Mouse (Mus musculus) granulocyte monocyte progenitor cell, adult 5-6 weeks (primary cell): Measurements from ENCODE around the gene Hivep1. TPM values are rescaled to one million over a fixed set of nuclear protein-coding genes. Genes with fewer than 3 reads are reported as not detected.

Source experiments
- ATAC-seq: replicated peaks from 2 replicates; pipeline ENCODE4 v1.8.0; 2016; ENCODE audit warnings: mild to moderate bottlenecking, moderate TSS enrichment, inconsistent platforms; ENCODE audit not compliant: poor library complexity, severe bottlenecking
- total RNA-seq, 2 experiments: library from RNA; stranded (forward) in 1 of 2; stranded (reverse) in 1 of 2; fragments of 200-712, 200-1000 nt in 1 of 2; fragments of >200 nt in 1 of 2; fragmentation: Nextera tagmentation in 1 of 2; gene quantifications; 2 replicates each; pipeline ENCODE4 v1.2.3; 2014 to 2017

Hivep1 gene
- total RNA-seq, 2 experiments from 2014 or later, result 8.9 to 52.8 TPM

DNA sequence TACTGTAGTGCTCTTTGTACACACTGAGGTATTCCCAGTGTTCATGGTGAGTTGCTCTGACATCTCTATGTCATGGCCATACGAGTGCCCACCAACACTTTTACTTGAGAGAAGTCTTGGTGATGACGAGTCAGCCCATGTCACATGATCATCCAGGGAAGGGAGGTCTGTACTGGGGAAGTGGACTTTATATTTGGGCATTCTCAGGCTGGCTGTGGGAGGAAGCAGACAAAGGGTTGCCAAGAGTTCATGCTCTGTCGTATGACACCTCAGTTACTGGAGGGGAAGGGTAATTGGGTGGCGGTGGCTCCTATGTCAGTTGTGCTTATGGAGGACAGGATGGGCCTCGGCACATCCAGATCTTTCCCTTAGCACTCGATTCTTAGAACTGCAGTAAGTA, 21.5 kb downstream of the Hivep1 start:
- ATAC-seq, result peak; percentile 50

DNA sequence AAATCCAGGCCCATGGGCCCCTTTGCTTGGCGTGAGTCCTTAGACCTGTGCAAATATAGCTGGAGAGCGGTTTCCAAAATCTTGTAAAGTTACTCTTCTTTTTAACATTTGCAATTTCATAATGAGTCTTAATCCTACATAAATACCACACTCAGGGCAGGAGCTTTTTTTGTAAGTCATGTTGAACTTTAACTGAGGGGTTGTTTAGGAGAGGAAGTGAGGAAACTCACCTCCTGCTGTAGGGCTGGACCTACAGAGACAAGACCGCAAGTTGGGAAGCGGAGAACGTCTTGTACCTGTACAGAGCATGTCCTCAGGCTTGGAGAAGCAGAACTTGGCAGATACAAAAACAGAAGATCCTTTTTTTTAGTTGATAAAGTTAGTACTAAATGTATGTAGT, 23.7 kb downstream of the Hivep1 start:
- ATAC-seq, result peak; percentile 53

DNA sequence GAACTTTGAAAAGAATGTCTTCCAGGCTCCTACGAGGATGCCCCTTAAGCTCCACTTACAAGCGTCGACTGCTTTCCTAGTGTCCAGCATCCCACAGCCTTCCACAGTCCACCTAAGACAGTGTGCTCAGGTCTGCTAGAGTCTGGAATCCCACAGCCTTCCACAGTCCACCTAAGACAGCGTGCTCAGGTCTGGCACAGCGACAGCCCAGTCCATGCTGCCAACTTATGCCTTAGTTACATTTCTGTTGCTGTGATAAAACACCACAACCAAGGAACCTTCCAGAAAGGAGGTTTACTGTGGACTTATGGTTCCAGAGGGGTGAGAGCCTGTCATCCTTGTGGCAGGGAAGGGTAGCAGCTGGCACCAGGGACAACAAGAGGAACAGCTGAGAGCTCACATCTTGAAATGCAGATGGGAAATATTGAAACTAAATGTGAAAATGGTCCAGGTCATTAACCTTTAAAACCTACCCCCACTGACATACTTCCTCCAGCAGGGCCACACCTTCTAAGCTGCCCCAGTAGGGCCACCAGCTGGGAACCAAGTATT, 25.0 kb downstream of the Hivep1 start:
- ATAC-seq, result no peak

DNA sequence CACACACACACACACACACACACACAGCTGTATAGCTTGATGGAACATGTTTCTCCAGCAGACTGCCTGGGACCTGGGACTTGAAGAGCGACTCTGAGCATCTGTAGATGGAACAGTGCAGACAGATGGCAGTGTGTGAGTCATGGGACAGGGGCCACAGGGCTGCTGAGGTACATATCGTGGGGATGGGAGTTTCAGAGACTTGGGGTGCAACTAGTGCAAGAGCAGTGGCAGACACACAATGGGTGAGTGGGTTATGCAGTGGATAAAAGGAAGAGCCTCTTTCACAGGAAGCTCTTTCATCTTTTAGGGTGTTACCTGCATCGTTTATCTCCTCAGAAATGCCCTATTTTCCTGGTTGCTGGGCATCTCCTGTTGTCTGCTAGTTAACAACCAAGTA, 25.8 kb downstream of the Hivep1 start:
- no peak for ATAC-seq

DNA sequence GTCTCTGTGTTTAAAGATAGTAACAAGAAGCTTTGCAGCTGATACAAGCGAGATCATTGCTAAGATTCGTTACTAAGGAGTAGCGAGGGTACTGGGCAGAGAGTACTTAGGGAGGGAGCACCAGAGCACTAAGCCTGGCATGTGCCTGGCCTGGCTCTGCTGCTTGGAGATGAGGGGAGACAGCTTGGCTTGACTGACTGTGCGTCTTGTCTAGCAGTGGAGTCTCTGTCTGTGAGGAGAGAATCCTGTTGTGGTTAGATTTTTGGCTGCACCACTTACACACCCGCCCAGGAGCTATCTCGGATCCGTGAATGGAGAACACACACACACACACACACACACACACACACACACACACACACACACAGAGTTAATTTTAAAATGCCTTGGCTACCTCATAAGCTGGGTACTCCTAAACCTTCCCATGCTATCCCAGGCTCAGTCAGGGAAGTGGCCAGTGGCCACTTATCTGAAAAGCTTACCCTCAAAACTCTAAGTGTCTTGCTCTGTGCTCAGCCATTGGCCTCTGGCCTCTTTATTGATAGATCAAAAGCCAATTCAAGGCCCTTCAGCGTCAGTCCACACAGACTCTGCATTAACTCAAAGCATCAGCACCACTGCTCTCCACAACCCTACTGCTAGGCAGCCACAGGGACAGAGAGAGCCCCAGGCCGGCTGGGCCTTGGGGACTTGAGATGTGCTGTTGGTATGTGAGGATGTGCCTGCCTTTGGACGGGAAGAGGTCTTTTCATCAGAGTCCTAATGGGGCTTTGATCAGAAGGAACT, 28.5 kb downstream of the Hivep1 start:
- no peak for ATAC-seq

DNA sequence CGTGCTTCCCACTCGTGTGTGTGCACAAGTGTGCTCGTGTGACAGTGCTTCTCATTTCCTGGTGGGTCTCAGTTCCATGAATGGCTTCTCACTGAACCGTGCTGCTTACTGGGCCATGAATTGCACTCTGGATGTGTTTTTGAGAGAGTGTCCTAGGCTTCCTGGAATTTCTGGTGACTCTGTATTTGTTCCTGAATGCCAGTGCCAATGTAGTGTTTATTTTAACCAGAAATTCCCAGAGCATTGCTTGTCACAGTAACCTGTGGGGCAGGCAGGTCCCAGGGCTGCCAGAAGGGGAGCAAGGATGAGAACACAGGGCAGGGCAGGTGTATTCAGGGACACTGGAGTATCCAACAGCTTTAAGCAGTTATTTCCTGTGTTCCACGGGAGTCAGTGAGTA, 36.5 kb downstream of the Hivep1 start:
- ATAC-seq, result no peak

DNA sequence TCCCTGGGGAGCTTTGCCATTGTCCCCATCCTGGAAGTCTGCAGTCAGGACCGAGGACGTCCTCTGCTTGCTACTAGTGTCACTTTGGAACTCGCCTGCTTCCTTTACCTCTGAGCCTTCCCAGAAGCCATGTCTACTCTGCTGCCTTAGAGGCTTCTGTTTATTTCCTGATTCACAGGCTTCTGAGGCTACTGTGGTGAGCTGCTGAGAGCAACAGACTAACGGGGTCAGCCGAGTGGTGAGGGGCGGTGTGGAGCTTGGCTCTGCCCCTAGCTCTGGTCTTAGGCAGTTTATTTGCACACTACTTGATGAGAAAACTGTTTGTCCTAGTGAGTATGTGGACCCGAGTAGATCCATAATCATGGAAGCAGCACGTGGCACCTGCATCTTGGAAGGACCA, 37.2 kb downstream of the Hivep1 start:
- no peak for ATAC-seq

DNA sequence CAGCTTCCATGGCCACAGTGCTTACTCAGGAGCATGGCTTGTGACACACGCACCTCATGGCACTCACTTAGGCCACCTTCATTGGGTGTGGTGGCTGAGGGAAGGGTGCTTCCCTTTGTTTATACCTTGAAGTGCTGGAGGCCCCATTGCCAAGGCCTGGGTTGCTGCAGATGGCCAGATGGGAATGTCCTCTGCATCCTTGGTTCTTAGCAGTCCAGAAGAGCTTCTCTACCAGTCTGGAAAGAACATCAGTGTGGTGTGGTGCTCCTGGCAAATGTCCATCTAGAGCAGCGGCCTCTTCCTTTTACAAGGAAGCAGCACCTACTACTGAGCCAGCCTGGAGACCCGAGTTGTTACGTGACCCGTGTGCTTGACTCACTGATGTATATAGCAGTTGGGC, 38.9 kb downstream of the Hivep1 start:
- no peak for ATAC-seq

DNA sequence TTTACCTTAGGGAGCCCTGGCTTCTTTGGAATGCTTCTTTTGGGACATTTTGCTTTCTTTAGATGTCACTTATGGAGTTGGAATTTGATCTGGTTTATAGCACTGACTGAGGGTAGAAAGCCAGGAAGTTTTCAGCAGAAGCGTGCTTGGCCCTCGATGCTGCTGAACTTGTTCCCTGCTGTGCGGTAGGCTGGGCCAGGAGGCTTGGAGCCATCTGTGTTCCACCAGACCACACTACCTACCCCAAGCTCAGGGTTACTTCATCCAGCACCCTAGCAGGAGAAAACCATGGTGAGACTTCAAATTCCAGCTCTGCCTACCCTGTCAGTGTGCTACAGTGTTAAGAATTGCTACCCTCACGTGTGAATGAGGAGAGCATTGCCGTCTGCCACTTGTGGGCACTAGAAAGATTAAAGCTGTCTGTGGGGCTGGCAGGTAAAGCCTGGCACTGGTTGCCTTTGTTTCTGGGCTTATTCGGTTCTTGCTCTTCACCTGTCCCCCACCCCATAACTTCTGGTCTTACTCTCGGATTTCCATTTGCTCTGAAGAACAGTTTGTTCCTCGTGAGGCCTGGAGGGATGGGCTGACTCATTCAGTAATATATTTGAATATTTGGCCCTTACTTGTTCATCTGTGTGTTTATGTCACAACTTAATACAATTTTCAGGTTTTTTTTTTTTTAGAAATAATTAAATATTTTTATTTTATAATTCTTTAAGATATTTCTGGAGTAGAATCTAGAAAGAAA, 40.7 kb downstream of the Hivep1 start:
- no peak for ATAC-seq

DNA sequence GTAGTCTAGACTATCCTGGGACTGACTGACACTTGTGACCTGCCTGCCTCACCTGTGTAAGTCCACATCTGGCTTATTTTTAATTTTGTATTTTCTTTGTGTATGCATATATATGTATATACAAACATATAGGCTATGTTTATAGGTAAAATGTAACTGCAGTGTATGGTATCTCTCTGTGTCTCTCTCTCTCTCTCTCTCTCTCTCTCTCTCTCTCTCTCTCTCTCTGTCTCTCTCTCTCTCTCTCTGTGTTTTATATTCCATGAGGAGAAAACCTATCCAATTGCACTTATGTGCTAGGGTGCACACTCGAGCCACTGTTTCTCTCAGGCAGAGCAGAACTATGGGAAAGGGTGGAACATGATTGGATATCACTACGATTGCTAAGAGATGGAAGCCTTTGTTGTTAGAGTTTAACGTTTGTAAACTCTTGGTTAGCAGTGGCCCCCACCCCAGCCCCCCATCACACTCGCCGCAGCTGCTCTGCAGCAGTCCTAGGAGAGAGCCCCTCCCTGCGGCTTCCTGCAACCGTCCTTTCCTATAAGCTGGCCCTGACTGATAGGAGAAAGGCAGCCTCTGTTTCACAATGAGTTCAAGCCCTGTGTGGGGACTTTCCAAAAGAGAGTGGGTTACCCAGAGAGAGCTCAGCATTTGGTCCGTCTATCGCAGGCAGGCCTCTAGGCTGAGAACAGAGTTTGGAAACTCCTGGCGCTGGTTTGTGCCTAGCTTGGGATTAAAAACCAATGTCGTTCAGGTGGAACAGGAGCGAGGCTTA, 41.6 kb downstream of the Hivep1 start:
- ATAC-seq, result peak; percentile 70

DNA sequence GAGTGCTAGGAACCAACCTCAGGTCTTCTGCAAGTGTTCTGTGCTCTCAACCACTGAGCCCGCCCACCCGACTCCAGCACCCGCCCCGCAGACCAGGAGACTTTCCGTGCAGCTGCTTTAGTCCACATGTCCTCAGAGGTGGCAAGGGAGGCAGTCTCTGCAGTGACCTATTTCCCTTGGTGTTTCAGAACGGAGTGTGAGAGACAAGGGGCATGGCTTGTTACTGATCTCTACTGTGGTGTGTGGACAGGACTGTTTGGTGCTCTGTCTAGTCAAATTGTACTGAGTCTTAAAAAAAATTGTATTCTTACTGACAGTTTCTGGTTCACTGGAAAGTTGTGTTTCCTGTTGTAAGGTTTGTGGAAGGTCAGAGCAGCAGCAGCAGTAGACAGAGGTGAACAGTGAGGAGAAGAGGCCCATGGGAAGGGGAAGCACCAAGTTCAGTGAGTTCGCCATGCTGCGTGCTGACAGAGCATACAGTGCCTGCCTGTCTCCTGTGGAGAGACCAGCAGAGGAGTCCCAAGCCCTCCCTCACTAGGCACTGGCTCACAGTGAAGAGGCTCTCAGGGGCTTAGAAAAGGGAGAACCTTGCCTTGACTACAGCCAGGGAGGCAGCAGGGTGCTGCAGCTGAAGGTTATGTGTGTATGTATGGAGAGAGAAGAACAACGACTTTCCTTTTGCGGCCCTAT, 44.1 kb downstream of the Hivep1 start:
- ATAC-seq, result peak; percentile 51

DNA sequence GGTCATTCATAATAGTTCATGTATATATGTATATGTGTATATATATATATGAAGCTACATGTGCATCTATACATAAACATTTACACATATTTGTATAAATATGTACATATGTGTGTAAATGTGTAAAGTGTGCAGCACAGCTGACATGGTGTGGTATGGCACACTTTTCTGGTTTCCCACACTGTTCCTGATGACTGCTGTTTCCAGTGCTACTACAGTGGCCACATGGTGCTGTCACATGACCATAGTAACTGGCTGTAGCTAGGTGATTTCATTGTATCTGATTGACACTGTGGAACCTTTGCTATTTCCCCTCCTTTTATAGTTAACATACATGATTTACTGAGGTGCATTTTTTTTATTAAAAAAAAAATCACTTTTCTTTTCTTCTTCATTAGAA, 45.3 kb downstream of the Hivep1 start:
- no peak for ATAC-seq

DNA sequence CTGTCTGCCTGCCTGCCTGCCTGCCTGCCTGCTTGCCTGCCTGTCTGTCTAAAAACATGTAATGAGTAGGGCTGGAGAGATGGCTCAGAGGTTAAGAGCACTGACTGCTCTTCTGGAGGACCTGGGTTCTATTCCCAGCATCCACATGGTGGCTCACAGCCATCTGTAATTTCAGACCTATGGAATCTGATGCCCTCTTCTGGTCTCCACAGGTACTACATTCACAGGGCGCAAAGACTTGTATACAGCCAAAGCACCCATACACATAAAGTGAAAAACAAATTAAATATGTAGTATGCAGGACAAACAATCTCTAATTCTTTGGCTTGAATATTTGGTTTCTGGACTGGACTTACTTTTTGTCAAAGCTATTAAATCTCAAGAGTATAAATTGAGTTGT, 46.7 kb downstream of the Hivep1 start:
- no peak for ATAC-seq

DNA sequence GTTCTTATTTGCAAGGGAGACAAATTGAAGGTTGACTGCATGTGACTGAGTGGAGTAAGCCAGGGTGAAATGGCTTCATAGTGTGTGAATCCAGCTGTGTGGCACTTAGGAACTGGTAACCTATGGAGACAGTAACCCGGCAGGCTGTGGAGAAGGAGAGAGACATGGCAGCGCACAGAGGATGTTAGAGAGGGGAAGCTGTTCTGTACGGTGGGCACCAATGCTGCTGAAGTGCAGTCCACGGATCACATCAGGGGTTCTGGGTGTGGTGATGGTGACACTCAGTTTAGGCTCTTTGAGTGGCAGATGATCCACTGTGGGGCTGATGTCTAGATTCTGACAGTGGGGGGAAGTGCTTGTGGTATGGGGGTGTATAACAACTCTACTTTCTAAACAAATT, 47.7 kb downstream of the Hivep1 start:
- no peak for ATAC-seq

DNA sequence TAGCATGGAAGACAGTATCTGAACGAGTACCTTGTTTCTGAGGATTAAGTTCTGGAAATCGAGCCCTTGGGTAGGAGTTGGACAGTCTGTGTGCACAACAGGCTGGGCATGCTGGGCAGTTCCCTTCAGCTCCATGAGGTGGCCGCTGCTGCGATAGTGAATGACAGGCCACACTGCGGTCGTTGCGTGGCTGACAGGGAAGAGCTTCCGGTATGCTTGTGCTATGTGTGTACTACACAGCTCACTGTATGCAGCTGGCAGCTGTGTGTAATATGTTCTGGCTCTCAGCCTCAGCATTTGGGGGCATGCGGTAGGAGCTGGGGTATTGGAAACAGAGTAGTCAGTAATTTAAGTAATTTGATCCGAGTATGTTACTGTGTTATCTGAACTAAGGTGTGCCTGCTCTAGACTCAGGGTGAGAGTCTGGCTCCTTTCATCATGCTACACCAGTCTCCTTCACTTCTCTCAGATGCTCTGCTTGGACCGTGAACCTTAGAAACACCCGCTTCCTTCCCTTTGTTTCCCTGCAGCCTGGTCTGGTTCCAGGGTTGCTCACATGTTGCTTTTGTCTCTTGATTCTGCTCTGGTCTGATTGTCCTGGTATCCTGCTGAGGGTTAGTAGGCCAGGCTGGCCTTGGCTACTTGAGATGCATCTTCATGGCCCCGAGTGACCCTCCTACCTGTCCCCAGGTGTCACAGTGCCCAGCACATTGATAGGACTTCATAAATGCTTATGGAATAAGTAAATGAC, 49.8 kb downstream of the Hivep1 start:
- ATAC-seq, result peak; percentile 73

DNA sequence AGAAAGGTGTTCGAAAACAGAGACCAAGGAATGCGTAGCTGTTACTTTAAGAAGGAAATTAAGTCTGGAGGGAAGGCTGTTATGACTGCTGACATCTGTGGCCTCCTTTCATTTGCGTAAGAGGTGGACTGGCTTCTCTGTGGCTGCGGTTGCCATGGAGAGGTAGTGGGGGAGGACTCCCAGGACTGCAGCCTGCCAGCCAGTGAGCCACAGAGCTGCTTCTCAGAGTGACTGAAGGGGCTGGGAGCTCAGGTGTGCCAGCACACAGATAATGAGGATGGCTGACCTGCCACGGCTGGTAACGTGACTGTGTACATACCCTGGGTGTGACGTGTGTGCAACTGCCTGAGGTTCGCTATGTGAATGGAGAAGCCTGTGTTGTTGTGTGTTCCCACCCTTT, 51.2 kb downstream of the Hivep1 start:
- peak; percentile 87 for ATAC-seq

DNA sequence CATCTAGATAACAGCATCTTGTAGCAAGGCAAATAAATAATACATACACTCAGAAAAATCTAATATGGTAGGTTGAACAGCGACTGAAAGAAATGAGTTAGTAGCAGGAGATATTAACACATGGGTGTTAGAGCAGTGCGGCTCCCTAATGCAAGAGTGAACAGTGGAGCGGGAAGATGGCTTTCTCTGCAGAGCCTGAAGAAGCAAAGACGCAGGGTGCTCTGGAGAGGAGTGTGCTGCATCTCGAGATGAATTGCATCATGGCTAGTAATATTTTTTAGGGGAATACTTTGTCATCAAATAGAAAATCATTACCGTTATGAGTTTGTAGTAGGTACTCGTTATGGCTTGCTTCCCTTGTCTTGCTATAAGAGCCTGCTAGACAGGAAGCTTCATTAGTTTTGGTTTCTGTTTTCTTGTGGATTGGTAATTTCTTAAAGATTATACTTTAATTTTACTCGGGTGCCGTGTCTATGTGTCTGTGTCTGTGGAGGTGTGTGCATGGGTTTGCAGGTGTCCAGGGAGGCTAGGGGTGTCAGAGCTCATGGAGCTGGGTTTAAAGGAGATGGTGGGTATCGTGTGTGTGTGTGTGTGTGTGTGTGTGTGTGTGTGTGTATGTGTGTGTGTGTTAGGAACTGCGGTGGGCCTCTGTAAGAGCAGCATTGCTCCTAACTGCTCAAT, 51.8 kb downstream of the Hivep1 start:
- ATAC-seq, result peak; percentile 13

DNA sequence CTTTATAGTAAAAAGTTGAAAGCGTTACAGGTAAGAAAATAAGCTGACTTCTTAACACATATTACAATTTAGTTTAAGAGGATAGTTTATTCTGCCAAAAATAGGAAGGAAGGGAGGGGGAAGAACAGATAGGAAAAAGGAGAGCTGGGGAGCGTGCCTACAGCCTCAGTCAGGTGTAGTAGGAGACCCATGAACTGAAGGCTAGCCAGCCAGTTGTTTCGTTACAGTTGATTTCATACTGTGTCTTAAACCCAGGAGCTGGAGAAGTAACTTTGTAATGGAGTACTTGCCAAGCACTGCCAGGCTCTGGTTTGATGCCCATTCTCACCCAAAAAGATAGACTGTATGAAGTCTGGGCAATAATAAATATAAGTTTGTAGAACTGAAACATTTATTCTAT, 52.5 kb downstream of the Hivep1 start:
- ATAC-seq, result no peak
